Comparison of ENCODE assay signal across 7 mouse cellular contexts in genomic region chr12:20845297-20845696, GRCm38 (mm10).
DNase-seq lines count a peak whose midpoint lies in the region; ATAC-seq and TF ChIP-seq lines count a peak whose summit lies in the region.

No protein-coding gene starts in this region.

- peak overlapping the region; percentile 7; the same call in 1 of the 2 replicates for H3K4me2 ChIP-seq in kidney, postnatal 0 days (ENCODE audit: low read length)
- H3K4me2 ChIP-seq in forebrain, embryonic 12.5 days = peak overlapping the region; percentile 4; the same call in 1 of the 2 replicates
- peak overlapping the region; percentile 32 for H3K4me2 ChIP-seq in intestine, postnatal 0 days (replicated peaks; ENCODE audit: low read depth)
- H3K4me2 ChIP-seq in neural tube, embryonic 15.5 days = peak overlapping the region; percentile 33

- DNase-seq in kidney, postnatal 0 days (ENCODE audit: low spot score) = peak; percentile 0
- DNase-seq in kidney, adult 11 months = no peak
- no peak for DNase-seq in right cerebral cortex, postnatal 14 days
- no peak for DNase-seq in spleen, adult 18-20 months

- no peaks in the 10 kb centered on the region for H3K9me3 ChIP-seq in kidney, postnatal 0 days (replicated peaks; ENCODE audit: low read length)
- peaks cover 39% of the 10 kb centered on the region for H3K9me3 ChIP-seq in forebrain, embryonic 12.5 days
- H3K9me3 ChIP-seq in intestine, postnatal 0 days (ENCODE audit: control insufficient read depth) = no peaks in the 10 kb centered on the region
- H3K9me3 ChIP-seq in neural tube, embryonic 15.5 days (replicated peaks) = peaks cover 8% of the 10 kb centered on the region; the same call in 1 of the 2 replicates

- H3K27ac ChIP-seq in kidney, postnatal 0 days = no peak overlapping the region
- no peak overlapping the region for H3K27ac ChIP-seq in forebrain, embryonic 12.5 days
- no peak overlapping the region for H3K27ac ChIP-seq in intestine, postnatal 0 days (ENCODE audit: low read depth, low read length)
- no peak overlapping the region for H3K27ac ChIP-seq in neural tube, embryonic 15.5 days (replicated peaks)

- no peak for ATAC-seq in kidney, postnatal 0 days (replicated peaks; ENCODE audit: low FRiP score, low read depth)
- no peak for ATAC-seq in forebrain, embryonic 12.5 days (ENCODE audit: low FRiP score)
- ATAC-seq in intestine, postnatal 0 days = no peak
- ATAC-seq in neural tube, embryonic 15.5 days (ENCODE audit: low FRiP score) = peak; percentile 74

- H3K4me1 ChIP-seq in kidney, postnatal 0 days (replicated peaks; ENCODE audit: insufficient read depth, low read length) = no peaks in the 10 kb centered on the region
- H3K4me1 ChIP-seq in forebrain, embryonic 12.5 days = no peaks in the 10 kb centered on the region
- H3K4me1 ChIP-seq in intestine, postnatal 0 days (replicated peaks; ENCODE audit: control insufficient read depth, insufficient read depth, low read length) = no peaks in the 10 kb centered on the region
- no peaks in the 10 kb centered on the region for H3K4me1 ChIP-seq in neural tube, embryonic 15.5 days

- H3K4me3 ChIP-seq in kidney, postnatal 0 days (replicated peaks; ENCODE audit: low read depth, low read length) = no peak overlapping the region
- H3K4me3 ChIP-seq in forebrain, embryonic 12.5 days (replicated peaks) = 0 out of 2 replicates have a peak overlapping the region, but pooled peaks have one; percentile 7
- H3K4me3 ChIP-seq in intestine, postnatal 0 days (ENCODE audit: low read depth, low read length) = peak overlapping the region; percentile 7; the same call in 1 of the 2 replicates
- H3K4me3 ChIP-seq in neural tube, embryonic 15.5 days (replicated peaks) = peak overlapping the region; percentile 27

- TF ChIP-seq CTCF in kidney, postnatal 0 days (IDR thresholded peaks at IDR 0.05; ENCODE audit: low read depth) = no peak
- TF ChIP-seq CTCF in intestine, postnatal 0 days (IDR thresholded peaks at IDR 0.05; ENCODE audit: low read depth) = no peak

- 63% methylated on average over 17 of the region's 17 CpGs for WGBS in kidney, postnatal 0 days
- WGBS in forebrain, embryonic 12.5 days = 56% methylated on average over 17 of the region's 17 CpGs
- WGBS in intestine, postnatal 0 days = 63% methylated on average over 17 of the region's 17 CpGs
- 59% methylated on average over 17 of the region's 17 CpGs for WGBS in neural tube, embryonic 15.5 days

- H3K27me3 ChIP-seq in kidney, postnatal 0 days (ENCODE audit: insufficient read depth, low read length) = no peaks in the 10 kb centered on the region
- H3K27me3 ChIP-seq in forebrain, embryonic 12.5 days = no peaks in the 10 kb centered on the region
- H3K27me3 ChIP-seq in intestine, postnatal 0 days (replicated peaks; ENCODE audit: control insufficient read depth, insufficient read depth, low read length) = no peaks in the 10 kb centered on the region
- H3K27me3 ChIP-seq in neural tube, embryonic 15.5 days (replicated peaks) = no peaks in the 10 kb centered on the region

- H3K36me3 ChIP-seq in kidney, postnatal 0 days (ENCODE audit: insufficient read depth, low read length) = no peaks in the 10 kb centered on the region
- H3K36me3 ChIP-seq in forebrain, embryonic 12.5 days (replicated peaks) = no peaks in the 10 kb centered on the region
- no peaks in the 10 kb centered on the region for H3K36me3 ChIP-seq in intestine, postnatal 0 days (ENCODE audit: control insufficient read depth, insufficient read depth)
- no peaks in the 10 kb centered on the region for H3K36me3 ChIP-seq in neural tube, embryonic 15.5 days

- no peak overlapping the region for H3K9ac ChIP-seq in kidney, postnatal 0 days (ENCODE audit: low read depth, low read length)
- H3K9ac ChIP-seq in forebrain, embryonic 12.5 days = no peak overlapping the region
- H3K9ac ChIP-seq in intestine, postnatal 0 days (ENCODE audit: low read depth, low read length) = no peak overlapping the region
- peak overlapping the region; percentile 23; the same call in 1 of the 2 replicates for H3K9ac ChIP-seq in neural tube, embryonic 15.5 days (replicated peaks)
